18 mouse cellular contexts compared by ENCODE assay signal in genomic region chr9:40500691-40501090, GRCm38 (mm10). TPM values are rescaled to one million over a fixed set of nuclear protein-coding genes. Genes with fewer than 3 reads are reported as not detected.
DNase-seq lines count a peak whose midpoint lies in the region; ATAC-seq lines count a peak whose summit lies in the region.
"Had no signal": no experiment of that assay in that cellular context is flagged by ENCODE, and none has a peak within 500 bp of the region (broad histone marks: within the 10 kb centered on the region; RNA-seq: fewer than 3 reads in every experiment).

No protein-coding gene starts in this region.

- no peak overlapping the region for H3K4me2 ChIP-seq in embryonic facial prominence, embryonic 11.5 days (ENCODE audit: low read depth, low read length)
- H3K4me2 ChIP-seq: embryonic facial prominence, embryonic 12.5 days; forebrain, embryonic 13.5 days; forebrain, embryonic 15.5 days had no signal

- no peaks in the 10 kb centered on the region for H3K9me3 ChIP-seq in embryonic facial prominence, embryonic 11.5 days (replicated peaks; ENCODE audit: control insufficient read depth, low read length)
- no peaks in the 10 kb centered on the region for H3K9me3 ChIP-seq in embryonic facial prominence, embryonic 10.5 days
- H3K9me3 ChIP-seq: embryonic facial prominence, embryonic 12.5 days; forebrain, embryonic 13.5 days; forebrain, embryonic 15.5 days had no signal

- H3K4me1 ChIP-seq in embryonic facial prominence, embryonic 11.5 days (ENCODE audit: control insufficient read depth, insufficient read depth, low read length) = no peaks in the 10 kb centered on the region
- H3K4me1 ChIP-seq in embryonic facial prominence, embryonic 10.5 days = no peaks in the 10 kb centered on the region
- H3K4me1 ChIP-seq: embryonic facial prominence, embryonic 12.5 days; forebrain, embryonic 13.5 days; forebrain, embryonic 15.5 days had no signal

- no peaks in the 10 kb centered on the region for H3K36me3 ChIP-seq in embryonic facial prominence, embryonic 11.5 days (replicated peaks; ENCODE audit: control insufficient read depth, insufficient read depth, low read depth, low read length)
- H3K36me3 ChIP-seq in embryonic facial prominence, embryonic 10.5 days (replicated peaks) = no peaks in the 10 kb centered on the region
- H3K36me3 ChIP-seq: embryonic facial prominence, embryonic 12.5 days; forebrain, embryonic 15.5 days had no signal

- H3K27ac ChIP-seq in embryonic facial prominence, embryonic 11.5 days (replicated peaks; ENCODE audit: low read depth, low read length) = no peak overlapping the region
- H3K27ac ChIP-seq in embryonic facial prominence, embryonic 10.5 days (replicated peaks) = no peak overlapping the region
- H3K27ac ChIP-seq: embryonic facial prominence, embryonic 12.5 days; forebrain, embryonic 13.5 days; forebrain, embryonic 15.5 days had no signal

- DNase-seq in embryonic facial prominence, embryonic 11.5 days (ENCODE audit: low spot score) = peak; percentile 6
- no peak for DNase-seq in embryonic facial prominence, embryonic 10.5 days (ENCODE audit: low spot score)
- peak; percentile 7 for DNase-seq in lung, postnatal 10 days
- DNase-seq in lung, postnatal 36 days = no peak
- peak; percentile 17 for DNase-seq in NIH3T3 (ENCODE audit: low read depth)
- DNase-seq in urinary bladder, postnatal 14 days (ENCODE audit: low spot score) = no peak
- DNase-seq: adrenal gland, adult 2 months; adrenal gland, postnatal 10 days; adrenal gland, postnatal 25 days; cerebellum, adult 11 months; cerebellum, adult 18-20 months; cerebellum, adult 8-10 months; cerebellum, postnatal 10 days; cerebellum, postnatal 25 days; forebrain, postnatal 0 days had no signal

- no peak overlapping the region for H3K9ac ChIP-seq in embryonic facial prominence, embryonic 11.5 days (replicated peaks; ENCODE audit: low read length)
- H3K9ac ChIP-seq: embryonic facial prominence, embryonic 12.5 days; forebrain, embryonic 13.5 days; forebrain, embryonic 15.5 days; forebrain, postnatal 0 days had no signal

- no peak for ATAC-seq in embryonic facial prominence, embryonic 11.5 days (replicated peaks; ENCODE audit: insufficient number of reproducible peaks, low FRiP score, low TSS enrichment, low read depth)
- ATAC-seq: forebrain, embryonic 13.5 days; forebrain, embryonic 15.5 days; forebrain, postnatal 0 days had no signal

- H3K27me3 ChIP-seq in embryonic facial prominence, embryonic 11.5 days (ENCODE audit: control insufficient read depth, insufficient read depth, low read length) = no peaks in the 10 kb centered on the region
- no peaks in the 10 kb centered on the region for H3K27me3 ChIP-seq in embryonic facial prominence, embryonic 10.5 days (replicated peaks; ENCODE audit: low read depth, poor library complexity, severe bottlenecking)
- H3K27me3 ChIP-seq: embryonic facial prominence, embryonic 12.5 days; forebrain, embryonic 13.5 days; forebrain, embryonic 15.5 days had no signal

- H3K4me3 ChIP-seq in embryonic facial prominence, embryonic 11.5 days (ENCODE audit: low read depth, low read length) = no peak overlapping the region
- no peak overlapping the region for H3K4me3 ChIP-seq in embryonic facial prominence, embryonic 10.5 days
- H3K4me3 ChIP-seq: embryonic facial prominence, embryonic 12.5 days; forebrain, embryonic 13.5 days; forebrain, embryonic 15.5 days had no signal

RNA-seq across cellular contexts. Expression of gene Gramd1b, which starts 30.5 kb away (rescaled TPM):
- 2.3 and 2.9 TPM in 2 replicates for polyA plus RNA-seq in embryonic facial prominence, embryonic 11.5 days (2014; fragmentation: Nextera tagmentation; extraction: Ambion mirVana)
- 2.4 and 3.0 TPM in 2 replicates for polyA plus RNA-seq in embryonic facial prominence, embryonic 10.5 days (2016; fragmentation: Nextera tagmentation; extraction: Ambion mirVana)

Comparison
In these comparisons a context has a peak if more than half of its experiments do, and no peak if none do; other contexts are left out.
1. DNase-seq: peak in embryonic facial prominence, embryonic 11.5 days (single experiment), lung, postnatal 10 days (single experiment) and NIH3T3 (single experiment); none in embryonic facial prominence, embryonic 10.5 days (single experiment), lung, postnatal 36 days (single experiment) and urinary bladder, postnatal 14 days (single experiment).